Mouse (Mus musculus) spleen, embryonic (tissue): Measurements from ENCODE around the gene Ndufaf8.

ENCODE experiments used
- CTCF ChIA-PET: fragments of 350-600 bp; sonication (Branson Sonifier 250); formaldehyde crosslinking; loops from one replicate; lab custom pipeline; 2022; lab: Charles Lee

The Ndufaf8 gene

DNA sequence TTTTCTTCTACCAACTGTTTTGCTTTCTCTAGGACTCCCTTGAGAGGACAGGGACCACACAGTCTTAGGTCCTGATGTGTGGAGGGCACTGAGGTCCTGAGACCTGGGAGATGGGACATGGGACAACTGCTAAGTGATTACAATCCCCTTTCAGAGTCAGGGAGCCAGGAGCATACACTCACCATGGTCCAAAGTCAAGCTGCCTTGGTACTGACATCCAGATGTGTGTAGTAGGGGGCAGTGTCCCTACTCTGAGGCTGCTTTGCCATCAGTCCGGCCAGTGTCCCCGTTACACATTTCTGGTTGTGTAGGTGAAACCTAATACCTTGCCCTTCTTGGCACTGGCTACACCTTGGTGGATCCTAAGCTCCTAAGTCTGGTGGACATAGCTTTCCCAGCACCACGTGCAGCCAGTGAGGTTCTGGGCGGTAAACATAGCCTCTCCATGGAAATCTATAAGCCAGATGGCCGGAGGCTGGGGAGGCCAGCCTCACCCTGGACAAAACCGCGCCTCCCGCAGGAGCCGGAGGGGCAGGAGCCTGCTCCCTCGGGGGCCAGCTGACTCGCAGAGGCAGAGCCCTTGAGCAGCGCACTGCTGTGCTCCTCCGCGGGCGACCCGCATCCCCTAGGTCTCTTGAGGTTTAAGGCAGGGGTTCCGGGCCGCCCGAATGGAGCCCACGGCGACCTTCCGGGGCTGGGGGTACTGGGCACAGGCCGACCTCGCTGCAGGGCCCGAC, 12.7 kb upstream of the Ndufaf8 start:
- CTCF ChIA-PET, result no interaction called here

DNA sequence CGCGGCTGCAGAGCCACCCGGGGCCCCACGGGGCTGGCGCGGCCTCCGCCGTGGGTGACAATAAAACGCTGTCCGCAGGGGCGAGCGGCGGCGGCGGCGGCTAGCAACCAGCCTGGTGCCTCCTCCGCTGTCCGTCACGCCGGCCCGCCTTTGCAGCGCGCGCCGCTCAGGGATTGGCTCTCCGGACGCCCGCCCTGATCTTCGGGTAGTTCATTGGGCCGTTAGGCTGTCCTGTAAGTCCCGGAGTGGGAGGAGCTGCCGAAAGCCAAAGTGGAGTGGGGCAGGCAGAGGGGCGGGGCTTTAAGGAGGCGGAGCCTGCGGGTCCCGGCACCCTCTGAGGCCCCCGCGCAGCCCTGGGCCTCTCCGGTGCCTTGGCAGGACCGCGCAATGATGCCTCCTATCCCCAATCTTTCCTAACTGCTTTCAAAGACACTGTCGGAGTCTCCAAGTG, 12.0 kb upstream of the Ndufaf8 start, which contains the start of gene Cep131:
Gene Cep131, minus strand, starts transcription at position 126 of the 451 bp plus-strand sequence.
- CTCF ChIA-PET, result no interaction called here

DNA sequence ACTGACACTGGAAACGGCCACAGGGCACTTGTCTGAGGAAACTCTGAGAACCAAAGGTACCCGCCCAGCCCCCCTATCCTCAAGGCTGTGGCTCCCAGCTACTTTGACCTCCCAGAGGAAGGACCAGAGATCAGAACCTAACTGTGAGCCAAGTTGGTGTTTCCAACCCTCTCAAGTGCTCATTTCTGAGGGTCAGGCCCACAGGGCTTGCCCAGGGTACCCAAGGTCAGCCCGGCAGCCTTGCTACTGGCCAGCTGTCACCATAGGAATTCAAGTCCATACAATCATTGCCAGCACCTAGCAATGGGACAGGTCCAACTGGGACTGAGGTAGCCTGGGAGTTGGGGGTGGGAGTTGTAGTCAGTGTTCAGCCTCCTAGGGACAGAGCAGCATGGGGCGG, 8.1 kb upstream of the Ndufaf8 start:
- CTCF ChIA-PET, result no interaction called here

- CTCF ChIA-PET, result no interaction called here
Measured at GRCm38 (mm10) chr11:120092817-120093591, 5.7 kb upstream of the Ndufaf8 start.

DNA sequence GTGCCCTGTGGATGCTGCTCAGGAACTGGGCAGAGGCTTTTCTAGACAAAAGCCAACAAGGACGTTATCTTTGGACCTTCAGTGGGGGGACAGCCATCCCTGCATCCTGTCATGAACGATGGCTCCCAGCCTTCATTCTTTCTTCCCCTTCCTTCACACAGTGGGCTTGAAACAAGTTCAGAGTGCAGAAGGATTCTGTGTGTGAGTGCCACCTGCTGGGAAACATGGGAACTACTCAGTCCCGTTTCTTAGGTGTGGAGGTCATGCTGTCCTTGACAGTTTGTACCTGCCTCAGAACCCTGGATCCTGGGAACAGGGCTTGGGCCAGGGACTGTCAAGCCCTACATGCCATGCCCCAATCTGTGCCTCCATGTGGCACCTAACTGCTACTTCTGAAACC, 2.3 kb downstream of the Ndufaf8 start:
- CTCF ChIA-PET, result no interaction called here

GRCm38 (mm10) chr11:120103431-120103997, 4.8 kb downstream of the Ndufaf8 start:
- CTCF ChIA-PET, result no interaction called here

- CTCF ChIA-PET, result no interaction called here
Measured at GRCm38 (mm10) chr11:120107026-120107425, 8.3 kb downstream of the Ndufaf8 start.

DNA sequence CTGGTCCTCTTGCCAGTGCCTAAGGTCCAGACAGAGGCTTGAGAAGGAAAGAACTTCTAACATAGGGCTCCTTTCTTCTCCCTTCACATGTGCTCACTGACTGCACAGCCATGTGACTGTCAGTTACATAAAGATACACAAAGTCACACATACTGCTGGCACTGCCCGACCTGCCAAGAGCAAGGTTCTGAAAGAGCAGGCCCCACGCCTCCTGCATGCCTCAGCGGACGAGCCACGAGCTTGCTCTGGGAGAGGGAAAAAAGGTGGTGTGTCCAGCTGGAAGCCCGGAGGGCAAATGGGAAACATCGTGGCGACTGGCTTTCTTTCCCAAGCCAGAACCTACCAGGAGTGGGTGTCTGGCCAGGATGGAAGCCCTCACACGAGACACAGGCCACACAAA, 9.1 kb downstream of the Ndufaf8 start:
- CTCF ChIA-PET, result no interaction called here

DNA sequence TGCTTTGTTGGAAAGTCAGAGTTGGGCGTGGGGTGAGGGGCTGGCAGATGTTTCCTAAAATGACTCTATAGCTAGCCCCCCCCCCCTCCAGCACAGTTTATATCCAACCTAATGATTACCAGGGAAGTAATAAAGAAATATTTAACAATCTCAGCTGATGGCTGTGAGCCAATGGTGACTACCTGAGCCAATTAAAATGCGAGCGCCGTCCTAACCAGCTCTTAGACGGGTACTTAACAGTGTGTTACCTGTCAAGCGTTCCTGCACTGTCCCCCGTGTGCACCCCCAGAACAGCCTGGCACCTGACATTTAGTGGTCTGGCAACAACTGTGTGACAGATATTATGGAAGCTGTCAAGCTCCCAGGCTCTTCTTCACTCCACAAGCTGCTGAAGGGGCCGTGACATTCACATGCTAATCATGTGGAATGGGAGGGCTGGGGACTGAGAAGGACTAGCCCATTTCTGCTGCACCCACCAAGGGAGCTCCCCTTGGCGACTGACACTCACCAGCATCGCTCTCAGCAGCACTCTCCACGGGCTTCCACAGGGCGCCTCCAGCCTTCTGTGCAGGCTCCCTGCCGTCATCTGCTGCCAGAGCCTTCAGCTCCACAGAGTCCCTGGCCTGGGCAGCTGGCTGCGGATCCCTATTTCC, 11.0 kb downstream of the Ndufaf8 start:
- CTCF ChIA-PET, result no interaction called here

DNA sequence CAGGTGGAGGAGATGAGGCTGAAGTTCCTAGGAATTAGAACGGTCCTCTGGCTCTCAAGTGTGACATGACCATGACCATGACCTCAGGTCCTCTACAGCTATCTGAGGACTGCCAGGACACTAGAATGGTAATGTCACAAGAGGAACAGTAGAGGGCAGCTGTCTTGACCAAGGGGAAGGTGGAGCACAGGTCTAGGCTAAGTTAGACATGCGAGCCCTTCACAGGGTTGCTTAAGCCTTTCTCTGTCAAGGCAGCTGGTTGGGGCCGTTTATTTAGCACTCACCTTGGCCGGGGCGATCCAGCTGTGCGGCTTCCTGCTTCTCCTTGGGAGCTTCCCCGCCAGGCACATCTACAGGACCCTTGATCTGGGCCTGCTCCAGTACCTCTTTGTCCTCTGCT, 11.8 kb downstream of the Ndufaf8 start:
- CTCF ChIA-PET, result interaction anchor here (1.0 kb wide), 1 partner anchor 10 kb away, joined by 3 read pairs; no protein-coding TSS in a partner anchor

GRCm38 (mm10) chr11:120111033-120111432, 12.3 kb downstream of the Ndufaf8 start:
- CTCF ChIA-PET, result interaction anchor here (0.6 to 1.0 kb wide), 2 partner anchors 9 to 304 kb away, joined by 3 to 12 read pairs; no protein-coding TSS in a partner anchor

- CTCF ChIA-PET, result no interaction called here
Measured at GRCm38 (mm10) chr11:120112136-120112535, 13.4 kb downstream of the Ndufaf8 start.

DNA sequence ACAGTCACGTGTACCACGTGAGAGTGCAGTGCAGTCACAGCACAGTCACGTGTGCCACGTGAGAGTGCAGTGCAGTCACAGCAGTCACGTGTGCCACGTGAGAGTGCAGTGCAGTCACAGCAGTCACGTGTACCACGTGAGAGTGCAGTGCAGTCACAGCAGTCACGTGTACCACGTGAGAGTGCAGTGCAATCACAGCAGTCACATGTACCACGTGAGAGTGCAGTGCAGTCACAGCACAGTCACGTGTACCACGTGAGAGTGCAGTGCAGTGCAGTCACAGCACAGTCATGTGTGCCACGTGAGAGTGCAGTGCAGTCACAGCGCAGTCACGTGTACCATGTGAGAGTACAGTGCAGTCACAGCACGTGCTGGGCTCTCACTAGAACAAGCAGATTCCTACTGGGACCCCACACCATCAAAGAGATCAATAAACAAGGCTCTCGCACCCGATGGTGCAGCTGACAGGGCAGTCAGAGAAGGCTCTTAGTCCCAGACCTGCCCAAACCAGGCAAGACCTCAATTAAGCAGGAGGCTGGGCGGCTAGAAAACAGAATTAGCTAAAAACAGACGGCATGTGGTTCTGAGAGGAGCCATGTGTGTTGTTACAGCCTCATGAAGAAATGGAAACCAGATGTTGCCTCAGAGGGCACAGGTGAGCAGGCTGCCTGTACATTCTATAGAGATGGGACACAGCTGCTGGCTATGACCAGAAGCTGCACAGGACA, 15.9 kb downstream of the Ndufaf8 start:
- CTCF ChIA-PET, result no interaction called here

DNA sequence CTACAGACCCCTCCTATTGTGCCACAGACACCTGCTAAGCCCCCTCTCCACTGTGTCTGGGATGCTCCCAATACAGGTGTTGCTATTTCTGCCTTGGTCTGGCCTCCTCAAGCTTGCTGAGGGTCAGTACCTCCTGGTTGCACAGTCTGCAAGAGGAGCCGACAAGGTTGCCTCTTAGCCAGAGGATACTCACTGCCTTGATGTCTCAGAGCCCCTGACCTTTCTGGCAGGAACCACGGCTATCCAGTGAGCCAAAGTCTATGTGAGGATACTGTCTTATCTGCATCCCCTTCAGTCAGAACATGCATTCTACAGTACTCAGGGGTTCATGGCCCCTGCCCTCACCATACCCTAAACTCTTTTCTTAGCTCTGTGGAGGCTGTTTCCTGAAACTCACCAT, 18.9 kb downstream of the Ndufaf8 start:
- CTCF ChIA-PET, result no interaction called here

- CTCF ChIA-PET, result no interaction called here
Measured at GRCm38 (mm10) chr11:120119108-120119507, 20.4 kb downstream of the Ndufaf8 start.

- CTCF ChIA-PET, result interaction anchor here (0.7 kb wide), 1 partner anchor 9 kb away, joined by 3 read pairs; no protein-coding TSS in a partner anchor
Measured at GRCm38 (mm10) chr11:120119936-120120541, 21.3 kb downstream of the Ndufaf8 start.

- CTCF ChIA-PET, result interaction anchor here (0.7 kb wide), 1 partner anchor 10 kb away, joined by 3 read pairs; no protein-coding TSS in a partner anchor
Measured at GRCm38 (mm10) chr11:120120642-120121420, 22.1 kb downstream of the Ndufaf8 start.

GRCm38 (mm10) chr11:120122126-120122525, 23.4 kb downstream of the Ndufaf8 start:
- CTCF ChIA-PET, result no interaction called here

- CTCF ChIA-PET, result no interaction called here
Measured at GRCm38 (mm10) chr11:120126845-120127244, 28.1 kb downstream of the Ndufaf8 start.

DNA sequence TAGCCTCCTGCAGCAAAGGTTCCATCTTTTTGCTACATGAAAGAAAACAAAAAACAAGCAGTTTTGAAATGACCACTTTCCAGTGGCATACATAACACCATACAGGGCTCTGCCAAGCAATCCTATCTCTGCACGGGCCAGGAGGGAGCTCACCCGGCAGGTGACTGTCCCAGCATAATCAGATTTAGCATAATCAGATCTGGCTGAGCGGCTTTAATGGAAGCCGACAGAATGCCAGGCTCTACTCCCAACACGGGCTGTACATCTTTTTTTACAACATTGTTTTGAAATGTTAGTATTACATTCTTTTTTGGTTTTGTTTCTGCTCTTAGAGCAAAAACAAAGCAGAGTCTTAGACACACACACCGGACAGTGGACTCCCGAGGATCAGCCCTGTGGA, 30.6 kb downstream of the Ndufaf8 start:
- CTCF ChIA-PET, result interaction anchor here (0.6 kb wide), 1 partner anchor 19 kb away, joined by 10 read pairs; no protein-coding TSS in a partner anchor
